Mouse (Mus musculus): ENCODE data around the gene Actn4. TPM values are rescaled to one million over a fixed set of nuclear protein-coding genes. Genes with fewer than 3 reads are reported as not detected.

Gene Actn4
- 120 and 134 TPM in 2 replicates for polyA plus RNA-seq (2012; rRNA removed)

DNA sequence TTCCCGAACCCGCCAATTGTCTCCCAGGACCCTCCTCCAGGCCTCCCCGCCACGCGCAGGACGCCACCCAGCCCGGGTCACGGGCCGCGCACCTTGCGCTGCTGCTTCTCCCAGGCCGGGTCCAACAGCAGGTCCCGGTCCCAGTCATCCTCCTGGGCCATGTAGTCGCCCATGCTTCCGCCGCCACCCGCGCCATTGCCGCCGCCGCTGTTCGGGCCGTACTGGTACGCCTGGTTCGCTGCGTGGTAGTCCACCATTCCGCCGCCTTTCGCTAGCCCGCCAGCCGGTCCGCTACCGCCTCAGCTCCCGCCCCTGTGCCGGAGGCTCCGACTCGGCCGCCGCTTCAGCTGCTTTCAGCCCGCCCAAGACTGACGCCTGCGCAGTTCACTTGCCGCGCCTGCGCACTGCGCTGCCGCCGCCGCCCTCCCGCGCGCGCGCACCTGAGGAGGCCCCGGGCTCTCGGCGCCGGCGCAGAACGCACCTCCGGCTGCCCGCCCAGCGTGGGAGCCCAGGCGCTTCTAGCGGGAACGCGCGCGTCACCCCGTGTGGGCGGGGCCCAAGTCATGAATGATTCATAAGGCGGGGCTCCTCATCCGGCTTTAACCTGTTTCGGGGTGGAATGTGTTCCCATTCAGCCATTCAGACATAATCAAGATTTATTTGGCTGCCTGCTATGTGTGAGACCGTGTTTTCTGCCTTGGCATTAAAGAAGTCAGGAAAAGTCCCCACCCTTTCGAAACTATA, at the start of gene Actn4:
TSS of gene Actn4 (minus strand) at position 414 of the 744 bp plus-strand sequence.

GRCm38 (mm10) chr7:28981651-28982273, 19.6 kb upstream of the Actn4 start, which contains the start of the genes Eif3k and Map4k1:
TSS of gene Eif3k (minus strand) at chr7:28981864.
TSS of gene Map4k1 (plus strand) at chr7:28982050.

DNA sequence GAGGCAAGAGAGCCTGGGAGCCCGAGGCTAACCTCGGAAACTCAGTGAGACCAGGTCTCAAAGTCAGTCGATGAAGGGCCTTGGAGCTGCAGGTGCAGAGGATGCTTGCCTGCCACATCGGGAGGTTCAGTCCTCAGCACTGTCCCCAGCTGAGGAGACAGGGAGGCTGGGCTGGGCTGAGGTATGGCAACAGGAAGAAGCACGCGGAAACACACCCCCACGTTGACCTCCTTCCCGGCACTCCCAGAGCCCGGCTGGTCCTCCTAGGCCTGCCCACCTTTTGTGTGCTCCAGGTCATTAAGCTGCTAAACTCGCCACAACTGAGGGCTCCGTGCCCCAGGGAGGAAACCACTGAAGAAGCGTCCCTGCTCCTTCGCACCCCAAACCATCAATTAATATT, 80.9 kb downstream of the Actn4 start, which contains the start of gene Capn12:
TSS of gene Capn12 (plus strand) at position 224 of the 400 bp plus-strand sequence.

GRCm38 (mm10) chr7:28863540-28863939, 98.6 kb downstream of the Actn4 start, which contains the start of gene Lgals7:
TSS of gene Lgals7 (plus strand) at chr7:28863853.

Other genes starting within 250 kb of the Actn4 start
- 4.1 and 4.6 TPM in 2 replicates for gene Fbxo17, start 245.5 kb downstream of the Actn4 start, polyA plus RNA-seq (2012; rRNA removed)
- 71.4 and 74.9 TPM in 2 replicates for gene Mrps12, start 220.5 kb downstream of the Actn4 start, polyA plus RNA-seq (2012; rRNA removed)
- gene Sars2, start 220.3 kb downstream of the Actn4 start, polyA plus RNA-seq (2012; rRNA removed) = 15.9 and 16.3 TPM in 2 replicates
- 0.39 and 0.56 TPM in 2 replicates for gene Ccer2, start 206.2 kb downstream of the Actn4 start, polyA plus RNA-seq (2012; rRNA removed)
- gene Sirt2, start 195.6 kb downstream of the Actn4 start, polyA plus RNA-seq (2012; rRNA removed) = 128 and 133 TPM in 2 replicates
- gene Nfkbib, start 194.8 kb downstream of the Actn4 start, polyA plus RNA-seq (2012; rRNA removed) = 26.6 and 29.6 TPM in 2 replicates
- 0.55 and 0.62 TPM in 2 replicates for gene Rinl, start 173.4 kb downstream of the Actn4 start, polyA plus RNA-seq (2012; rRNA removed)
- 372 and 379 TPM in 2 replicates for gene Hnrnpl, start 153.8 kb downstream of the Actn4 start, polyA plus RNA-seq (2012; rRNA removed)
- 98.9 and 107 TPM in 2 replicates for gene Ech1, start 137.1 kb downstream of the Actn4 start, polyA plus RNA-seq (2012; rRNA removed)
- 9.5 and 10.9 TPM in 2 replicates for gene Lgals4, start 128.5 kb downstream of the Actn4 start, polyA plus RNA-seq (2012; rRNA removed)
- 11.6 and 16.4 TPM in 2 replicates for gene Lgals7, start 98.5 kb downstream of the Actn4 start, polyA plus RNA-seq (2012; rRNA removed)
- 0.22 and 0.25 TPM in 2 replicates for gene Capn12, start 80.9 kb downstream of the Actn4 start, polyA plus RNA-seq (2012; rRNA removed)
- gene Eif3k, start 19.5 kb upstream of the Actn4 start, polyA plus RNA-seq (2012; rRNA removed) = 377 and 381 TPM in 2 replicates
- 12.9 and 14.6 TPM in 2 replicates for gene Map4k1, start 19.7 kb upstream of the Actn4 start, polyA plus RNA-seq (2012; rRNA removed)
- 12.3 and 12.4 TPM in 2 replicates for gene Ryr1, start 162.8 kb upstream of the Actn4 start, polyA plus RNA-seq (2012; rRNA removed)
- gene Rasgrp4, start 172.5 kb upstream of the Actn4 start, polyA plus RNA-seq (2012; rRNA removed) = 3.1 and 4.0 TPM in 2 replicates
- gene Fam98c, start 193.9 kb upstream of the Actn4 start, polyA plus RNA-seq (2012; rRNA removed) = 27.0 and 27.4 TPM in 2 replicates
- 0.41 and 0.43 TPM in 2 replicates for gene Ggn, start 207.9 kb upstream of the Actn4 start, polyA plus RNA-seq (2012; rRNA removed)
- 26.7 and 27.6 TPM in 2 replicates for gene Spred3, start 208.1 kb upstream of the Actn4 start, polyA plus RNA-seq (2012; rRNA removed)
- gene Psmd8, start 218.4 kb upstream of the Actn4 start, polyA plus RNA-seq (2012; rRNA removed) = 245 and 257 TPM in 2 replicates

All from central nervous system, embryonic 18 days (tissue).